Mouse (Mus musculus) kidney, adult 2 months (tissue): ENCODE data around the gene St8sia1. TPM values are rescaled to one million over a fixed set of nuclear protein-coding genes. Genes with fewer than 3 reads are reported as not detected.

ENCODE experiments used
- DNase-seq: peaks from one replicate; pipeline ENCODE4 v3.0.0; 2021
- H3K27ac ChIP-seq: fragments of 200-500 bp; 2 replicates; pipeline ENCODE4 v1.5.1; 2012; ENCODE audit warnings: low read depth, low read length, control low read depth, inconsistent platforms; ENCODE audit not compliant: insufficient read depth
- H3K27me3 ChIP-seq: fragments of 200-500 bp; replicated peaks from 2 replicates; pipeline ENCODE4 v1.6.1; 2012; ENCODE audit warnings: mild to moderate bottlenecking, moderate library complexity, low read length, inconsistent platforms; ENCODE audit not compliant: control insufficient read depth, insufficient read depth
- H3K36me3 ChIP-seq: fragments of 200-500 bp; 2 replicates; pipeline ENCODE4 v1.6.1; 2012; ENCODE audit warnings: mild to moderate bottlenecking, moderate library complexity, low read length, inconsistent platforms; ENCODE audit not compliant: control insufficient read depth, insufficient read depth
- H3K4me1 ChIP-seq: fragments of 200-500 bp; 2 replicates; pipeline ENCODE4 v1.6.1; 2011; ENCODE audit warnings: low read length; ENCODE audit not compliant: control insufficient read depth, insufficient read depth
- H3K4me3 ChIP-seq: fragments of 200-500 bp; 2 replicates; pipeline ENCODE4 v1.5.1; 2011; ENCODE audit warnings: mild to moderate bottlenecking, low read depth, low read length, control low read depth; ENCODE audit not compliant: insufficient read depth
- CTCF ChIP-seq: fragments of 200-500 bp; conservative IDR thresholded peaks from 2 replicates; pipeline ENCODE4 v1.5.1; 2011; ENCODE audit warnings: low read depth, mild to moderate bottlenecking, control low read depth, low read length, moderate library complexity, mixed read lengths; ENCODE audit not compliant: insufficient read depth, insufficient read length
- POLR2A ChIP-seq: fragments of 200-500 bp; IDR thresholded peaks from one replicate; pipeline ENCODE4 v1.6.1; 2011; ENCODE audit warnings: low read depth, low read length, control low read depth
- WGBS: fragments of 180-500 bp; shearing (Covaris S2); methylation state at CpG from one replicate; pipeline ENCODE4 v1.1.7; 2018; 5-methylcytosine and 5-hydroxymethylcytosine counted together
- polyA plus RNA-seq: library from polyadenylated mRNA; depleted of rRNA; stranded (reverse); fragments of >200 nt; gene quantifications from 2 replicates; pipeline ENCODE4 v1.2.3, GENCODE M21; 2012

Gene St8sia1
- polyA plus RNA-seq, 1 experiment = 14.3 TPM

DNA sequence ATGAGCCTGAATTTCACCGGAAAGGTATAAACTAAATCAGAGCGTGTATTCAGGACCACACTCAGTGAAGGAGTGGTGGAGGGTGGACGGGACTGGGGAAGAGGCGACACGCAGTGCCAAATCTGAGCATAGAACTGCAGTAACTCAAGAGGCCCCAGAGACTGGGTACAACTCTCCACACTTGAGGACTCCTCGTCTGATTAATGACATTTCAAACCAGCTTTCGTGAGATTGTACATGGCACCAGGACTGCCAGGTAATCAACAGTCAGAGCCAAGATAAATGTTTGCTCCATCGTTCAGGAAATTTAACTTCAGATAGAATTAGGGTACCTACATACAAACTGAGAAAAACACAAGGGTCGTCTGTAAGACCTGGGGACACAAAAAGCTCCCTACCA is 126.9 kb downstream of the St8sia1 start:
- Histone ChIP-seq H3K27me3 (no peaks in the 10 kb centered on the region), H3K27ac (no peak overlapping the region), H3K36me3 (no peaks in the 10 kb centered on the region), H3K4me1 (no peaks in the 10 kb centered on the region), H3K4me3 (no peak overlapping the region)
- TF ChIP-seq POLR2A (no peak), CTCF (no peak)
- DNase-seq = no peak
- WGBS = 85% methylated on average over 9 of the region's 9 CpGs

GRCm38 (mm10) chr6:142835726-142836125 is 128.5 kb downstream of the St8sia1 start:
- DNase-seq = no peak
- Histone ChIP-seq H3K27ac (no peak overlapping the region), H3K27me3 (no peaks in the 10 kb centered on the region), H3K4me3 (no peak overlapping the region), H3K4me1 (0 out of 2 replicates have a peak, but pooled peaks cover under 1% of the 10 kb centered on the region), H3K36me3 (no peaks in the 10 kb centered on the region)
- WGBS = 74% methylated on average over 18 of the region's 18 CpGs
- TF ChIP-seq POLR2A = no peak
- TF ChIP-seq CTCF = no peak

GRCm38 (mm10) chr6:142834911-142835310 is 129.3 kb downstream of the St8sia1 start:
- no peaks in the 10 kb centered on the region for H3K36me3 ChIP-seq
- H3K27me3 ChIP-seq = no peaks in the 10 kb centered on the region
- H3K27ac ChIP-seq = no peak overlapping the region
- WGBS = 74% methylated on average over 4 of the region's 4 CpGs
- TF ChIP-seq CTCF (no peak), POLR2A (no peak)
- no peak for DNase-seq
- H3K4me3 ChIP-seq = no peak overlapping the region
- H3K4me1 ChIP-seq = peaks cover 4% of the 10 kb centered on the region; the same call in 1 of the 2 replicates

GRCm38 (mm10) chr6:142831706-142832105 is 132.5 kb downstream of the St8sia1 start:
- WGBS = 83% methylated on average over 3 of the region's 3 CpGs
- no peak for DNase-seq
- Histone ChIP-seq H3K4me3 (no peak overlapping the region), H3K36me3 (no peaks in the 10 kb centered on the region), H3K4me1 (peaks cover 4% of the 10 kb centered on the region; the same call in 1 of the 2 replicates), H3K27ac (no peak overlapping the region), H3K27me3 (no peaks in the 10 kb centered on the region)
- TF ChIP-seq POLR2A = no peak
- TF ChIP-seq CTCF = no peak

- Histone ChIP-seq H3K4me3 (no peak overlapping the region), H3K27me3 (no peaks in the 10 kb centered on the region), H3K27ac (no peak overlapping the region), H3K36me3 (no peaks in the 10 kb centered on the region), H3K4me1 (peaks cover 4% of the 10 kb centered on the region; the same call in 1 of the 2 replicates)
- DNase-seq = no peak
- TF ChIP-seq POLR2A (no peak), CTCF (no peak)
- WGBS = 51% methylated on average over 8 of the region's 8 CpGs
Measured at GRCm38 (mm10) chr6:142831243-142831642, 133.0 kb downstream of the St8sia1 start.

DNA sequence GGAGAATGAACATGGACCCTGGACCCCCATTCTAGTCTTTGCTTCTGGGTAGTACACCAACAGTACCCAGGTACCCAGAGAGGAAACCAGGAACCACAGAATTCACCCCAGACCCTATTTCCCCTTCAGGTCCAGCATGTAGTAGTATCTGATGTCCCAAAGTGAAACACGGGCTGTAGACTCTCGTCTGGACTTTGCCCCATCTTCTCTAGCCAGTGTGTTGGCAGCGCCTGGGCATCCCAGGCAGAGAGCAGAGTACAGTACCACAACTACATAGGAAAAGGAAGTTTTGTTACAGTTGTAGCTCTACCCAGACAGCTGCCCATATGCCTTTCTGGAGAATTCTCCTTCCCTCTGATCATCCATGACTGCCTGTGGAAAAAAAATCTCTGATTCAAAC is 134.0 kb downstream of the St8sia1 start:
- H3K4me3 ChIP-seq = no peak overlapping the region
- no peaks in the 10 kb centered on the region for H3K27me3 ChIP-seq
- DNase-seq = peak; percentile 82
- TF ChIP-seq POLR2A (no peak), CTCF (no peak)
- WGBS = 65% methylated on average over 3 of the region's 3 CpGs
- H3K4me1 ChIP-seq = peaks cover 4% of the 10 kb centered on the region; the same call in 1 of the 2 replicates
- no peak overlapping the region; the same call in 1 of the 2 replicates for H3K27ac ChIP-seq
- H3K36me3 ChIP-seq = no peaks in the 10 kb centered on the region

DNA sequence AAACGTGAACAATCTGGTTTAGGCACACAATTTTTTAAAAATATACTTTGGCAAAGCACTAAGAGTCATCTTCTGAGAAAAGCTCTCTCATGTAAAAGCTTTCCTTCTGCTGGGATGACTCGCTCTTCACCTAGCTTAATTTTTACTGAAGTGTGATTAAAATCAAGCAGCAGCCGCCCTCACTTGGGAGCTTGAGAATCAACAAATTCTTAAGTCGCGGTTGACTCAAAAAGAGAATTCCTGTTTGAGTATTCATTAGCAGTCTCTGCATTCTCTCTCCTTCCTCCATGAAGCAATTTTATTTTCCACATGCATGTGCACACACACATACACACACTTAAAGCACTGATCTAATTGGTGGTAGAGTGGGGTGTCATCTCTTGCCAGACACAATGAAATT is 138.8 kb downstream of the St8sia1 start:
- 63% methylated on average over 5 of the region's 5 CpGs for WGBS
- peaks cover under 1% of the 10 kb centered on the region; the same call in 1 of the 2 replicates for H3K4me1 ChIP-seq
- TF ChIP-seq CTCF = no peak
- no peak for TF ChIP-seq POLR2A
- H3K27ac ChIP-seq = no peak overlapping the region
- no peak for DNase-seq
- no peaks in the 10 kb centered on the region for H3K36me3 ChIP-seq
- H3K4me3 ChIP-seq = no peak overlapping the region
- H3K27me3 ChIP-seq = no peaks in the 10 kb centered on the region
